Mouse (Mus musculus): ENCODE measurements at regions not wholly inside any gene's neighbourhood (a gene's known extent, or its start where the extent isn't known, plus 50 kb on each side); places are given as distances from the start of the nearest gene placed in this dataset.

- TF ChIP-seq POLR2A (IDR thresholded peaks at IDR 0.05; ENCODE audit: borderline replicate concordance, control insufficient read depth, low read depth, low read length), result no peak
- no peak for TF ChIP-seq CTCF (IDR thresholded peaks at IDR 0.05; ENCODE audit: control insufficient read depth, insufficient read depth, low read length)
Observed at GRCm38 (mm10) chr7:69564432-69564831, 802.1 kb downstream of the Nr2f2 start.

All from bone marrow, adult 2 months (tissue).